Mouse (Mus musculus) large intestine, adult 2 months (tissue): ENCODE measurements around the gene Adcy7. TPM values are rescaled to one million over a fixed set of nuclear protein-coding genes. Genes with fewer than 3 reads are reported as not detected.
A peak's percentile ranks its signal among the peaks of the same experiment; 100 is the strongest.

Experiments
- DNase-seq: peaks from one replicate; pipeline ENCODE4 v3.0.0-alpha.2; 2012; ENCODE audit warnings: low read depth, low spot score
- WGBS: fragments of 180-500 bp; shearing (Covaris S2); methylation state at CpG from one replicate; pipeline ENCODE4 v1.1.7; 2018; 5-methylcytosine and 5-hydroxymethylcytosine counted together
- polyA plus RNA-seq: library from polyadenylated mRNA; depleted of rRNA; stranded (reverse); fragments of >200 nt; gene quantifications from 2 replicates; pipeline ENCODE4 v1.2.3, GENCODE M21; 2012; rRNA removed

The Adcy7 gene
- polyA plus RNA-seq, 1 experiment = 6.7 TPM

- 8% methylated on average over 11 of the region's 11 CpGs for WGBS
- DNase-seq = peak; percentile 37
These were observed 90.4 kb downstream of the Adcy7 start for GRCm38 (mm10) chr8:88362446-88363150.

- no peak for DNase-seq
- 23% methylated on average over 6 of the region's 6 CpGs for WGBS
These were observed 97.0 kb downstream of the Adcy7 start for GRCm38 (mm10) chr8:88369221-88369620.

GRCm38 (mm10) chr8:88369805-88370204, 97.6 kb downstream of the Adcy7 start:
- 30% methylated on average over 3 of the region's 3 CpGs for WGBS

GRCm38 (mm10) chr8:88371522-88371921, 99.3 kb downstream of the Adcy7 start:
- DNase-seq = no peak
- WGBS = 90% methylated on average over 2 of the region's 2 CpGs

More at GRCm38 (mm10) chr8:88369805-88370204, 97.6 kb downstream of the Adcy7 start:
- no peak for DNase-seq

DNA sequence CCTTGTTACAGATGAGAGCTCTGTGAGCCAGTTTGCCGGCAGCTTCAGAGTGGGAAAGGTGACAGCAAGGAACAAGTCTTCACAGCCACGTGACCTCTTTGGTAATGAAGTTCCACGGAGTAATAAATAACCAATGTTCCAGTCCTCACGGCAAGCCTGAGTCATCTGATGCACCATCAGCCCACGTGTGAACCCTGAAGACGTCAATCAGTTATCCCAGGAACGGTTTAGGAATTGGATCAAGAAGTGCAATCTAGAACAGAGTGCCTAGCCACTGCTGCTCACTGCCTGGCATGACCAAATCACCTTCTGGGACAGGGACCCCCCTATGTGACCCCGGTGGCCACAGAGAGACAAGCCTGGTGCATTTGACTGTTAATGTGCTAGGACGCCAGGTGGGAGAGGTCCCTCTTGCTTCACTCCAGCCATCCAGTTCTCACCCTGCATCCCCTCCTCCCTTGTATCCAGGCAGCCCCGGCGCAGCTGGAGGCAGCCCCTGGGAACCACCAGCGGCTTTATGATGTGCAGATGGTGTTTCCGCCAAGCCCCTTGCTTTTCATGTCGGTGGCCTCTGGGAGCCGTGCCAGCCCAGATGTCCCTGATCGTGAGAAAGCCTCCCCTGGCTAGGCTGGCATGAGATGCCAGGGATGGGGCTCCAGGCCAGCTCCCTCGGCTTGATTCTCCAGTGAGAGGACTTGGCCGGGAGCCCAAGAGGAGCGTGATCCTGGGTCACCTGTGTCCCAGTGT, 104.8 kb downstream of the Adcy7 start:
- no peak for DNase-seq
- WGBS = 28% methylated on average over 19 of the region's 19 CpGs

Other genes starting within 250 kb of the Adcy7 start
- 11.5 and 17.4 TPM in 2 replicates for gene Cnep1r1, start 153.6 kb upstream of the Adcy7 start, polyA plus RNA-seq
- 10.4 and 11.8 TPM in 2 replicates for gene Heatr3, start 134.5 kb upstream of the Adcy7 start, polyA plus RNA-seq
- 10.8 and 22.0 TPM in 2 replicates for gene Tent4b, start 73.2 kb upstream of the Adcy7 start, polyA plus RNA-seq
- 25.2 and 27.9 TPM in 2 replicates for gene Brd7, start 89.8 kb downstream of the Adcy7 start, polyA plus RNA-seq
- gene Nkd1, start 249.0 kb downstream of the Adcy7 start, polyA plus RNA-seq = 17.2 and 21.9 TPM in 2 replicates